Mouse (Mus musculus) layer of hippocampus, postnatal 36 days (tissue): ENCODE results near the gene Commd8. TPM values are rescaled to one million over a fixed set of nuclear protein-coding genes. Genes with fewer than 3 reads are reported as not detected.
A peak's percentile ranks its signal among the peaks of the same experiment; 100 is the strongest.
"Not testable (repeated sequence)": the region's sequence is repeated elsewhere in the genome, so short reads cannot be mapped to it uniquely, and the experiment has no call there.

ENCODE experiments used
- DNase-seq, 2 experiments: peaks; one replicate each; pipeline ENCODE4 v3.0.0; 2022
- total RNA-seq, 2 experiments: library from RNA; stranded (reverse); gene quantifications; 2 replicates each; pipeline ENCODE4 v1.2.3; 2021

The Commd8 gene
- total RNA-seq, 2 experiments from 2014 or later, result 114 to 115 TPM

GRCm38 (mm10) chr5:72164386-72164785 lies 3.6 kb downstream of the Commd8 start:
- no peak for DNase-seq

- no peak for DNase-seq
Measured at GRCm38 (mm10) chr5:72162855-72163254, 5.1 kb downstream of the Commd8 start.

- no peak for DNase-seq
Measured at GRCm38 (mm10) chr5:72160781-72161485, 7.1 kb downstream of the Commd8 start.

- DNase-seq, result no peak
Measured at GRCm38 (mm10) chr5:72159537-72159936, 8.5 kb downstream of the Commd8 start.

- DNase-seq, result peak; percentile 58 to 60
Measured at GRCm38 (mm10) chr5:72158667-72159066, 9.3 kb downstream of the Commd8 start.

GRCm38 (mm10) chr5:72156598-72156997 lies 11.4 kb downstream of the Commd8 start:
- no peak for DNase-seq

DNA sequence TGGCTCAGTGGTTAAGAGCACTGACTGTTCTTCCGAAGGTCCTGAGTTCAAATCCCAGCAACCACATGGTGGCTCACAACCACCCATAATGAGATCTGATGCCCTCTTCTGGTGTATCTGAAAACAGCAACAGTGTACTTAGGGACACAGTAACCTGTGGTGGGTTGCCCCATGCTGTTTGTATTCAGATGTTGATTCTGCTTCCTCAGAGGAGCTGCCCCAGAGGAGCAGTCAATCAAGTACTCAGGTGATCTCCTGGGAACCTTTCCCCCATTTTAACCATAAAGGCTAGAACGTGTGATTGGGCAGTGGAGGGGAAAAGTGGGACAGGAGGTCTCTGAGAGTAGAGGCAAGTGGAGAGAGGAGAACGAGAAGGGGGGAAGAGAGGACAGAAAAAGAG lies 12.3 kb downstream of the Commd8 start:
- DNase-seq, result not testable (repeated sequence)

DNA sequence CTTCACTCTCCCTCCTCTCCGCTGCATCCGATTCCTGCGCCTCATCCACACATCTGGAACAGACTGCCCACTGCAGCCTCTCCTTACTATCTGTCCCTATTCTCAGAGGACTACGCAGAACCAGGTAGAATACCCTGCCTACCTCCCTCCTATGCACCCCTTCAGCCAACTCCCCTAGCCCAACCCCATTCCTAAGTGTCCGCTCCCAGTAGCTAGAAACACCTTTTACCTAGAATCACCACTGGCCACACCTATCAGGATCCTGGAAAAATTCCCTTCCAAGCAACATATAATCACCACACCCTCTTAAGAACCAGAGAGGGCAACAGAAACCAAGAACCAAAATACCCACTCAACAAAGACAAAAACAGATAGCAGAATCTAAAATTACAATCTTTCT lies 17.1 kb downstream of the Commd8 start:
- DNase-seq, result no peak

- DNase-seq, result no peak
Measured at GRCm38 (mm10) chr5:72148679-72149078, 19.3 kb downstream of the Commd8 start.

GRCm38 (mm10) chr5:72139619-72140018 lies 28.4 kb downstream of the Commd8 start:
- DNase-seq, result no peak

DNA sequence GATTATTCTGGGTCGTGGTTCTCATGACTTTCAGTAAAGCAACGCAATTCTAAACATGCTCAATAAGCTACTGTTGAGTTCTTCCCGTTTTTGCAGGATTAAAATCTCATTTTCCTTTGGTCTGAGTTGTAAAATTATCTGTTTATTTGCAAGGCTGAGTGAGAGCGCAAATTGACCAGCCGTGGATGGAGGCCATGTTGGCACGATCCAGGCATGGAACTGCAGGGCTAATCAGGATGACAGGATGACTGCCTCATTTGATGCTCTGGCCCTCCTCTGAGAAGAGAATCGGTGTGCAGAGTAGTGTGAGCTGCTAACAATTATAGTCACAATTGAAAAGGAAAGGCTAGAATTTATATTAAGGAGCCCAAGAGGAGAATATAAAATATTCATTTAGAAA lies 29.7 kb downstream of the Commd8 start:
- no peak for DNase-seq

GRCm38 (mm10) chr5:72133906-72134305 lies 34.1 kb downstream of the Commd8 start:
- no peak for DNase-seq

DNA sequence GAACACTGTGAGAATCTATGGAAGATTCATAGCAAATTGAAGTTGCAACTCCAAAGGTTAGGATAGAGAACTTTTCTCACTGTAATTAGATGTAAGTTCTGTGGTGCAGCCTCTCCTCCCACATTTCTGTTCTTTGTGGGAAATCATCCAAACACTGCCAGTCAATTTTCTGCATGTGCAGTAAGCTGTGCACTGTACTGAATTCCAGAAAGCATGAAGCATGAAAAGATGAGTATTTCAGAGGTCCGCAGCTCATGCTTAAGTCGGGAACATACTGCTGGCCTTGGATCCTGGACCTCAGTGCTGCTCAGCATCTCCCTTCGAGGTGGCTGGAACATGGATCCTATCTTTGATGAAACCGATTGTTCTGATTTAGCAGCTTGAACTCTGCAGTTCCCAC lies 41.3 kb downstream of the Commd8 start:
- DNase-seq, result no peak

- no peak for DNase-seq
Measured at GRCm38 (mm10) chr5:72122414-72123037, 45.5 kb downstream of the Commd8 start.
